22 mouse cellular contexts compared by ENCODE assay signal in the genomic region with DNA sequence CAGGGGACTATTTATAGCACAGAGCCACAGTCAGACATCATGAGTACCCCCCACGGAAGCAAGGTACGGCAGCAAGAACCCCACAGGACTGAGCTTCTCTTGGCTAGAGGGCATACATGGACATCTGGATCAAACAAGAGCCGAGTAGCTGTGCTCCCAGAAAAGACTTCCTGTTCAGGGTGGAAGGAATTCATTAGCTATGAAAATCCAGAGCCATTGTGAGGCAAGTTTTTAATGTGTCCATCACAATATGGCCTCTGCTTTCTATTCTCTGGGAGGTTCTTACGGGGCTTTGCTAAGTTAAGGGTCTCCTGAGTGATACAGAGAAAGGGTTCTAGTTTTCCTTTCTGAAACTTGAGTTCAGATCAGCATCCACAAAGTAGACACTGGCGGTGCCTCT. TPM values are rescaled to one million over a fixed set of nuclear protein-coding genes. Genes with fewer than 3 reads are reported as not detected.
DNase-seq lines count a peak whose midpoint lies in the region; ATAC-seq lines count a peak whose summit lies in the region.
"Had no signal": no experiment of that assay in that cellular context is flagged by ENCODE, and none has a peak within 500 bp of the region (broad histone marks: within the 10 kb centered on the region; RNA-seq: fewer than 3 reads in every experiment).

No protein-coding gene starts in this region.

- no peak overlapping the region for H3K4me3 ChIP-seq in midbrain, embryonic 11.5 days (ENCODE audit: low read depth, low read length)
- no peak overlapping the region for H3K4me3 ChIP-seq in midbrain, embryonic 16.5 days (ENCODE audit: low read depth, low read length)
- H3K4me3 ChIP-seq in hindbrain, embryonic 12.5 days: no peak overlapping the region
- H3K4me3 ChIP-seq in midbrain, embryonic 14.5 days (replicated peaks; ENCODE audit: low read depth, low read length): no peak overlapping the region
- H3K4me3 ChIP-seq: embryonic facial prominence, embryonic 13.5 days; lung, embryonic 15.5 days had no signal

- H3K4me1 ChIP-seq in midbrain, embryonic 11.5 days (ENCODE audit: control insufficient read depth, insufficient read depth, low read length): peaks cover 52% of the 10 kb centered on the region
- peaks cover 31% of the 10 kb centered on the region for H3K4me1 ChIP-seq in midbrain, embryonic 16.5 days (ENCODE audit: control insufficient read depth, insufficient read depth, low read length)
- peaks cover 55% of the 10 kb centered on the region for H3K4me1 ChIP-seq in hindbrain, embryonic 12.5 days
- peaks cover 50% of the 10 kb centered on the region for H3K4me1 ChIP-seq in midbrain, embryonic 14.5 days (ENCODE audit: control insufficient read depth, insufficient read depth, low read length)

- 11% methylated on average over 5 of the region's 5 CpGs for WGBS in midbrain, embryonic 11.5 days
- WGBS in midbrain, embryonic 16.5 days: 6% methylated on average over 5 of the region's 5 CpGs
- WGBS in hindbrain, embryonic 12.5 days: 14% methylated on average over 5 of the region's 5 CpGs
- WGBS in midbrain, embryonic 14.5 days: 7% methylated on average over 5 of the region's 5 CpGs

- DNase-seq in embryo, embryonic 10.5 days (ENCODE audit: low spot score): peak; percentile 39
- DNase-seq in embryo, embryonic 10 days (ENCODE audit: low spot score): no peak
- DNase-seq in midbrain, embryonic 11.5 days (ENCODE audit: low spot score, missing footprints): peak; percentile 94
- DNase-seq in midbrain, embryonic 14.5 days: no peak
- DNase-seq in kidney, postnatal 4 days: no peak
- no peak for DNase-seq in cerebellum, adult 18-20 months
- DNase-seq: adrenal gland, postnatal 36 days; cerebellum, adult 11-12 months; cerebellum, postnatal 36 days; heart, postnatal 14 days; kidney, adult 2 months; kidney, postnatal 14 days; right cerebral cortex, adult 18-20 months had no signal

- H3K27me3 ChIP-seq in midbrain, embryonic 11.5 days (ENCODE audit: control insufficient read depth, insufficient read depth, low read length): peaks cover 19% of the 10 kb centered on the region
- peaks cover 46% of the 10 kb centered on the region for H3K27me3 ChIP-seq in midbrain, embryonic 16.5 days (ENCODE audit: control insufficient read depth, insufficient read depth, low read depth, low read length)
- peaks cover 95% of the 10 kb centered on the region for H3K27me3 ChIP-seq in hindbrain, embryonic 12.5 days
- peaks cover 58% of the 10 kb centered on the region for H3K27me3 ChIP-seq in midbrain, embryonic 14.5 days (ENCODE audit: control insufficient read depth, insufficient read depth, low read length)

- H3K9me3 ChIP-seq in midbrain, embryonic 11.5 days (ENCODE audit: control insufficient read depth, low read length): no peaks in the 10 kb centered on the region
- no peaks in the 10 kb centered on the region for H3K9me3 ChIP-seq in midbrain, embryonic 16.5 days (replicated peaks; ENCODE audit: control insufficient read depth, low read length, poor library complexity, severe bottlenecking)
- H3K9me3 ChIP-seq in hindbrain, embryonic 12.5 days (replicated peaks): no peaks in the 10 kb centered on the region
- no peaks in the 10 kb centered on the region for H3K9me3 ChIP-seq in midbrain, embryonic 14.5 days (ENCODE audit: control insufficient read depth, low read length)
- H3K9me3 ChIP-seq: embryonic facial prominence, embryonic 13.5 days; lung, embryonic 15.5 days had no signal

- no peak for ATAC-seq in midbrain, embryonic 11.5 days (ENCODE audit: low FRiP score)
- no peak for ATAC-seq in midbrain, embryonic 16.5 days
- no peak for ATAC-seq in hindbrain, embryonic 12.5 days (ENCODE audit: low FRiP score)
- ATAC-seq in midbrain, embryonic 14.5 days (ENCODE audit: low FRiP score, low TSS enrichment): no peak

- peak overlapping the region; percentile 27; the same call in 1 of the 2 replicates for H3K4me2 ChIP-seq in midbrain, embryonic 11.5 days
- H3K4me2 ChIP-seq in midbrain, embryonic 16.5 days (ENCODE audit: low read length): no peak overlapping the region
- H3K4me2 ChIP-seq in hindbrain, embryonic 12.5 days (replicated peaks): no peak overlapping the region
- H3K4me2 ChIP-seq in midbrain, embryonic 14.5 days (ENCODE audit: low read length): peak overlapping the region; percentile 6; the same call in 1 of the 2 replicates
- H3K4me2 ChIP-seq: embryonic facial prominence, embryonic 13.5 days; lung, embryonic 15.5 days had no signal

- no peak overlapping the region for H3K9ac ChIP-seq in midbrain, embryonic 11.5 days (ENCODE audit: low read length)
- H3K9ac ChIP-seq in midbrain, embryonic 16.5 days (ENCODE audit: low read depth, low read length): no peak overlapping the region
- H3K9ac ChIP-seq in hindbrain, embryonic 12.5 days: no peak overlapping the region
- H3K9ac ChIP-seq in midbrain, embryonic 14.5 days (replicated peaks; ENCODE audit: low read length): no peak overlapping the region
- H3K9ac ChIP-seq: embryonic facial prominence, embryonic 13.5 days; liver, embryonic 14.5 days; lung, embryonic 15.5 days had no signal

- H3K36me3 ChIP-seq in midbrain, embryonic 11.5 days (ENCODE audit: control insufficient read depth, insufficient read depth, low read length): no peaks in the 10 kb centered on the region
- H3K36me3 ChIP-seq in midbrain, embryonic 16.5 days (ENCODE audit: control insufficient read depth, insufficient read depth, low read length): no peaks in the 10 kb centered on the region
- no peaks in the 10 kb centered on the region for H3K36me3 ChIP-seq in hindbrain, embryonic 12.5 days
- no peaks in the 10 kb centered on the region for H3K36me3 ChIP-seq in midbrain, embryonic 14.5 days (ENCODE audit: control insufficient read depth, insufficient read depth, low read length)
- H3K36me3 ChIP-seq: embryonic facial prominence, embryonic 13.5 days; lung, embryonic 15.5 days had no signal

- peak overlapping the region; percentile 96 for H3K27ac ChIP-seq in midbrain, embryonic 11.5 days (ENCODE audit: low read depth, low read length)
- no peak overlapping the region; the same call in 1 of the 2 replicates for H3K27ac ChIP-seq in midbrain, embryonic 16.5 days (ENCODE audit: low read length)
- H3K27ac ChIP-seq in hindbrain, embryonic 12.5 days: 0 out of 2 replicates have a peak overlapping the region, but pooled peaks have one; percentile 49
- peak overlapping the region; percentile 73; the same call in 1 of the 2 replicates for H3K27ac ChIP-seq in midbrain, embryonic 14.5 days (replicated peaks; ENCODE audit: low read depth, low read length)
- H3K27ac ChIP-seq: embryonic facial prominence, embryonic 13.5 days; liver, embryonic 14.5 days; lung, embryonic 15.5 days; stomach, postnatal 0 days had no signal

RNA-seq across cellular contexts. Expression of a gene that starts 33.8 kb away (rescaled TPM):
- 8.2 and 8.7 TPM in 2 replicates for polyA plus RNA-seq in midbrain, embryonic 11.5 days (2014; fragmentation: Nextera tagmentation; extraction: Ambion mirVana)
- polyA plus RNA-seq in midbrain, embryonic 16.5 days (2015; fragmentation: Nextera tagmentation; extraction: Ambion mirVana): 1.6 and 2.2 TPM in 2 replicates
- 2.9 and 3.5 TPM in 2 replicates for polyA plus RNA-seq in hindbrain, embryonic 12.5 days (2016; fragmentation: Nextera tagmentation; extraction: Ambion mirVana)
- polyA plus RNA-seq in midbrain, embryonic 14.5 days (2014; fragmentation: Nextera tagmentation; extraction: Ambion mirVana): 3.4 and 3.8 TPM in 2 replicates
- polyA plus RNA-seq: embryonic facial prominence, embryonic 13.5 days; gonadal fat pad, adult 2 months; heart, embryonic 11.5 days; kidney, adult 2 months; liver, embryonic 14.5 days; lung, embryonic 15.5 days; stomach, postnatal 0 days; thymus, postnatal 0 days had no signal

Comparison
In these comparisons a context has a peak if more than half of its experiments do, and no peak if none do; other contexts are left out.
1. DNase-seq: peak in embryo, embryonic 10.5 days (single experiment) and midbrain, embryonic 11.5 days (single experiment); none in embryo, embryonic 10 days (single experiment), midbrain, embryonic 14.5 days (single experiment), kidney, postnatal 4 days (0 of 2) and cerebellum, adult 18-20 months (0 of 2).
2. H3K4me2 ChIP-seq: peak in midbrain, embryonic 11.5 days (single experiment) and midbrain, embryonic 14.5 days (single experiment); none in midbrain, embryonic 16.5 days (single experiment) and hindbrain, embryonic 12.5 days (single experiment).